Mouse (Mus musculus) B cell, adult 2 months (primary cell): Measurements from ENCODE around the gene Olfr987.
"Not testable (repeated sequence)": the region's sequence is repeated elsewhere in the genome, so short reads cannot be mapped to it uniquely, and the experiment has no call there.

Experiments used
- DNase-seq, 2 experiments: peaks; one replicate each; pipeline ENCODE4 v3.0.0; 2022

The Olfr987 gene

GRCm38 (mm10) chr2:85339215-85339614 is at the start of gene Olfr987:
Olfr987 (minus strand) TSS chr2:85339315.
- DNase-seq = not testable (repeated sequence)

DNA sequence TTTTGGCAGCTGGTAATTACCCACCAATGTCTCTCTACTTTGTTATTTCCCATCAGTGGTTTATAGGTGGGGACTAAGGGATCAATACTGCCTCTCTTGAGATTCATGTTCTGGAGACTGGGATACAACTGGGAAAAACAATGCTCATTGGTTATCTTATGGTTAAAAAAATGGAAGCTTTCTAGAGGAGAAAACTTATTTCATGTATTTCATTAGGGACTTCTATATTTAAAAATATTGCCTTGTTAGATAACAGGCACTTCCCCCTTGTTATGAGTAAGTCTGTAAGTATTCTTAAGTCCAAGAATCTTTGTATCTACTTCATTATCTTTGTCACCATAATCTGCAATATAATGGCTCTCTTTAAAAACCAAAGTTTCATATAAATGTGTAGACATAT is 24.0 kb upstream of the Olfr987 start, which contains the start of gene Olfr988:
Gene Olfr988, minus strand, starts transcription at position 101 of the 400 bp plus-strand sequence.
- not testable (repeated sequence) for DNase-seq

GRCm38 (mm10) chr2:85339972-85340371 is 857 bp upstream of the Olfr987 start:
- no peak for DNase-seq

- no peak for DNase-seq
Measured at GRCm38 (mm10) chr2:85319106-85319505, 20.0 kb downstream of the Olfr987 start.

GRCm38 (mm10) chr2:85285406-85285805 is 53.7 kb downstream of the Olfr987 start:
- DNase-seq = no peak

GRCm38 (mm10) chr2:85284626-85285025 is 54.5 kb downstream of the Olfr987 start:
- DNase-seq = no peak

DNA sequence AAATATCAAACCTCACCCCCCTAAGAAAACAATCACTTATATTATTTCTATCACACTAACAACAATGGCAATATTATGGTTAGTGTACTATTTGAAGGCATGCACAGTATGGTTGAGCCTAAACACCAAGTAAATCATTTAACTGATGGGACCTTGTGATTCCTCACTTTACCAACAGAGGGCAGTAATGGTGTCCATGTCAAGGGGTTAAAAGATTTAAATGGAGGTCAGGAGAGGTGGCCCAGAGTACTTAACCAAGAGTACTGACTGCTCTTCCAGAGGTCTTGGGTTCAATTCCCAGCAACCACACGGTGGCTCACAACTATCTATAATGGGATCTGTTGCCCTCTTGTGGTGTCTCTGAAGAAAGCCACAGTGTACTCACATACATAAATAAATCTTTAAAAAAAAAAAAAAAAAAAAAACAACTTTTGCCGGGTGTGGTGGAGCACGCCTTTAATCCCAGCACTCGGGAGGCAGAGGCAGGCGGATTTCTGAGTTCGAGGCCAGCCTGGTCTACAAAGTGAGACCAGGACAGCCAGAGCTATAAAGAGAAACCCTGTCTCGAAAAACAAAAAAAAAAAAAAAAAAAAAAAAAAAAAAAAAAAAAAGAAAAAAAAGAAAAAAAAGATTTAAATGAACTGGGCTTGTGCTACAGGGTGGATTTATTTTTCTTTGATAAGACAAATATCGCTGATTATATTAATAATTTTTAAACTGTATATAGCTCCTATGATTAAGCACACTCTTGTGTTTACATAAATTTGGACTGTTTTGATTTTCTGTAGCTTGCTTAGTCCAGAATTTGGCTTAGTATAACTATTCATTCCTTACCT is 55.3 kb downstream of the Olfr987 start:
- DNase-seq = no peak

DNA sequence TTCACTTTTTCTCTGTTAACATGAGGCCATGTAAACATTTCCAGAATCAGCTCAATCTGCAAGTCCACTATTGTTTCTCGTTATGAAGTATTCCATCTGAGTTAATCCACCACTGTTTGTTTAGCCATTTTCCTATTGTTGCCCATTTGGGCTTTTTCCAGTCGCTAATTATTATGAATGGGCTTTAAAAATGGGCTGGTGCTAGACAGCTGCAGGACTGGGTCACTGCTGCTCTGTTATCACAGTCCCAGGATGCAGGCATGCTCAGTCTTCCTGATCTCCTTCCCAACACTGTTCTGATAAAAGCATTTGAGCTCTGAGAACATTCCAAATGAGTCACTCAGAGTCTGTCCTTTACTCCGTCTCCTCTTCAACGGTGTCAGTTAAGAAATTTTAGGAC is 58.1 kb downstream of the Olfr987 start:
- DNase-seq = no peak
